Mouse (Mus musculus): ENCODE data around the gene Slc17a8.

The Slc17a8 gene

DNA sequence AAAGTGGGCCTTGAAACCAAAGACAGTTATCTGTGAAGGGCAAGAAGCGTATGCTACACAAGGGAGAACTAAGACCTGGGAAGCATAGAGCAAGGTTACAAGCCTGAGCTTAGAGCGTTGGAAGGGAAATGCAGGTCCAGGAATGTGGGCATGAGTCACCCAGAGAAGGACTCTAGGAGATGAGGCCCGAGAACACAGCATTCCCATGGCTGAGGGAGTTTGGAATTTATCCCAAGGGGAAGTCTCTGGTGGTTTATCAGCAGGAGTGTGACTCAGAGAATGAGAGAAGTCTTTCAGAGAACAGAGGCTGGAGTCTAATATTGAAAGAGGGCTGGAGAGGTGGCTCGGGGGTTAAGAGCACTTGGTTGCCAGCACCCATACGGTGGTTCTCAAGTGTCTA lies 94.0 kb downstream of the Slc17a8 start:
- DNase-seq (ENCODE audit: low spot score in 2 of 2) = no peak

DNA sequence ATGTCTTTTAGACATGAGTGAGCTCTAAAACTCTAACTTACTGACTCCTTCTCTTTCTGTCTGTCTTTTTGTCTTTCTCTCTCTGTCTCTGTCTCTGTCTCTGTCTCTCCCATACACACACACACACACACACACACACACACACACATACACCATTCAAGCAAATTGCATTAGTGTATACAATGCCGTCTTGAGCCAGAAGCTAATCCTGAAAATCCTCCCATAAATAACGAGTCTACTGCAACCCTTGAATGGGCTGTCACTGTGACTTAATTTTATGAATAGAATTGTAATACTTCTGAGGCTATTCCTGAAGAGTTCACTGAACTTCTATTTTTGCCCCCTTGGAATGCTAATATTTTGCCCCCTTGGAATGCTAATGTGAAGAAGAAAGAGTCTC lies 95.2 kb downstream of the Slc17a8 start:
- no peak for DNase-seq (ENCODE audit: low spot score in 2 of 2)
